ENCODE assay signal across 9 mouse cellular contexts in the genomic region with DNA sequence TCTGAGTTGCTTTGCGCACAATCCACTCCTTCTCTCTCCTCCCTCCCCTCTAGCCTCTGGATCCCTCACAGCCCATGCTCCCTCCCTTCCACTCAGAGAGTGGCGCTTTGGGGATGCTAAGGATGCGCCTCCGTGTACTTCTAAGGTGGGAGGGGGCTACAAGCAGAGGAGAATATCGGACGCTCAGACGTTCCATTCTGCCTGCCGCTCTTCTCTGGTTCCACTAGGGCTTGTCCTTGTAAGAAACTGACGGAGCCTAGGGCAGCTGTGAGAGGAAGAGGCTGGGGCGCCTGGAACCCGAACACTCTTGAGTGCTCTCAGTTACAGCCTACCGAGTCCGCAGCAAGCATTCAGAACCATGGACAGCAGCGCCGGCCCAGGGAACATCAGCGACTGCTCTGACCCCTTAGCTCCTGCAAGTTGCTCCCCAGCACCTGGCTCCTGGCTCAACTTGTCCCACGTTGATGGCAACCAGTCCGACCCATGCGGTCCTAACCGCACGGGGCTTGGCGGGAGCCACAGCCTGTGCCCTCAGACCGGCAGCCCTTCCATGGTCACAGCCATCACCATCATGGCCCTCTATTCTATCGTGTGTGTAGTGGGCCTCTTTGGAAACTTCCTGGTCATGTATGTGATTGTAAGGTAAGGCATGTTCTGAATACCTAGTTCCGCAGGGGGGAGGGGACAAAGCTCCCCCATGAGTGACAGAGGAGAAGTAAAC. TPM values are rescaled to one million over a fixed set of nuclear protein-coding genes. Genes with fewer than 3 reads are reported as not detected.
A peak's percentile ranks its signal among the peaks of the same experiment; 100 is the strongest.
DNase-seq lines count a peak whose midpoint lies in the region; ATAC-seq lines count a peak whose summit lies in the region.
"Had no signal": no experiment of that assay in that cellular context is flagged by ENCODE, and none has a peak within 500 bp of the region (broad histone marks: within the 10 kb centered on the region; RNA-seq: fewer than 3 reads in every experiment).

No protein-coding gene starts in this region.

- 5% methylated on average over 25 of the region's 25 CpGs for WGBS in liver, embryonic 12.5 days (ENCODE audit: insufficient replicate concordance)
- 4% methylated on average over 25 of the region's 25 CpGs for WGBS in forebrain, embryonic 16.5 days

- no peak for ATAC-seq in liver, embryonic 12.5 days
- ATAC-seq in forebrain, embryonic 16.5 days, result peak; percentile 89

- H3K27ac ChIP-seq in liver, embryonic 12.5 days, result no peak overlapping the region
- H3K27ac ChIP-seq in forebrain, embryonic 16.5 days (ENCODE audit: low read length), result no peak overlapping the region

- H3K4me3 ChIP-seq in liver, embryonic 12.5 days, result no peak overlapping the region
- H3K4me3 ChIP-seq in forebrain, embryonic 16.5 days (replicated peaks; ENCODE audit: low read length), result peak overlapping the region; percentile 37
- H3K4me3 ChIP-seq: erythroblast, embryonic 14.5 days had no signal

- peaks cover 10% of the 10 kb centered on the region for H3K27me3 ChIP-seq in liver, embryonic 12.5 days (replicated peaks)
- H3K27me3 ChIP-seq in forebrain, embryonic 16.5 days (replicated peaks; ENCODE audit: control insufficient read depth, insufficient read depth, low read length), result no peaks in the 10 kb centered on the region

- peak; percentile 52 for DNase-seq in liver
- DNase-seq in adrenal gland, postnatal 10 days, result peak; percentile 76
- peak; percentile 7 for DNase-seq in kidney, adult 9 months
- DNase-seq in mesoderm, embryonic 11.5 days (ENCODE audit: low read depth, low spot score), result peak; percentile 86
- DNase-seq in right cerebral cortex, postnatal 25 days, result peak; percentile 17
- no peak for DNase-seq in cerebellum, adult 18-20 months

- no peaks in the 10 kb centered on the region for H3K36me3 ChIP-seq in liver, embryonic 12.5 days
- H3K36me3 ChIP-seq in forebrain, embryonic 16.5 days (ENCODE audit: control insufficient read depth, insufficient read depth), result no peaks in the 10 kb centered on the region

- H3K4me2 ChIP-seq in liver, embryonic 12.5 days, result no peak overlapping the region
- H3K4me2 ChIP-seq in forebrain, embryonic 16.5 days (ENCODE audit: low read length), result peak overlapping the region; percentile 47

- no peaks in the 10 kb centered on the region for H3K9me3 ChIP-seq in liver, embryonic 12.5 days (replicated peaks)
- H3K9me3 ChIP-seq in forebrain, embryonic 16.5 days (ENCODE audit: control insufficient read depth, low read length), result no peaks in the 10 kb centered on the region

- H3K9ac ChIP-seq in liver, embryonic 12.5 days, result no peak overlapping the region
- H3K9ac ChIP-seq in forebrain, embryonic 16.5 days (replicated peaks; ENCODE audit: low read depth, low read length), result peak overlapping the region; percentile 42

- no peaks in the 10 kb centered on the region for H3K4me1 ChIP-seq in liver, embryonic 12.5 days
- H3K4me1 ChIP-seq in forebrain, embryonic 16.5 days (replicated peaks; ENCODE audit: control insufficient read depth, insufficient read depth, low read length), result peaks cover 4% of the 10 kb centered on the region; the same call in 1 of the 2 replicates

RNA-seq across cellular contexts. Expression of a gene that starts 27.1 kb away (rescaled TPM):
- polyA plus RNA-seq in liver, embryonic 12.5 days (2016; fragmentation: Nextera tagmentation; extraction: Ambion mirVana), result not detected in 2 replicates
- not detected for total RNA-seq in adrenal gland, postnatal 10 days (2021)
- polyA plus RNA-seq in forebrain, embryonic 16.5 days (2015; fragmentation: Nextera tagmentation; extraction: Ambion mirVana), result not detected in 2 replicates
- polyA plus RNA-seq: erythroblast, embryonic 14.5 days had no signal

RNA-seq across cellular contexts. Expression of a gene that starts 30.4 kb away (rescaled TPM):
- polyA plus RNA-seq in liver, embryonic 12.5 days (2016; fragmentation: Nextera tagmentation; extraction: Ambion mirVana), result not detected in 2 replicates
- under 1 TPM; 0.39 to 0.97 TPM for total RNA-seq in adrenal gland, postnatal 10 days (2021)
- 1.7 and 3.3 TPM in 2 replicates for polyA plus RNA-seq in forebrain, embryonic 16.5 days (2015; fragmentation: Nextera tagmentation; extraction: Ambion mirVana)
- polyA plus RNA-seq: erythroblast, embryonic 14.5 days had no signal

Comparison
In these comparisons a context has a peak if more than half of its experiments do, and no peak if none do; other contexts are left out.
1. DNase-seq: peak in liver (single experiment), adrenal gland, postnatal 10 days (single experiment), kidney, adult 9 months (single experiment), mesoderm, embryonic 11.5 days (single experiment) and right cerebral cortex, postnatal 25 days (single experiment); none in cerebellum, adult 18-20 months (0 of 2).